Mouse (Mus musculus) heart, postnatal 36 days (tissue): ENCODE measurements at regions not wholly inside any gene's neighbourhood (a gene's known extent, or its start where the extent isn't known, plus 50 kb on each side); places are given as distances from the start of the nearest gene placed in this dataset.

Experiments
- DNase-seq, 2 experiments: peaks; one replicate each; pipeline ENCODE4 v3.0.0; 2021 to 2022
- intact Hi-C: fragments of 180-260 bp; cut with DNase I; formaldehyde crosslinking; loops from one replicate; pipeline ENCODE4 v1.15.1; 2025

DNA sequence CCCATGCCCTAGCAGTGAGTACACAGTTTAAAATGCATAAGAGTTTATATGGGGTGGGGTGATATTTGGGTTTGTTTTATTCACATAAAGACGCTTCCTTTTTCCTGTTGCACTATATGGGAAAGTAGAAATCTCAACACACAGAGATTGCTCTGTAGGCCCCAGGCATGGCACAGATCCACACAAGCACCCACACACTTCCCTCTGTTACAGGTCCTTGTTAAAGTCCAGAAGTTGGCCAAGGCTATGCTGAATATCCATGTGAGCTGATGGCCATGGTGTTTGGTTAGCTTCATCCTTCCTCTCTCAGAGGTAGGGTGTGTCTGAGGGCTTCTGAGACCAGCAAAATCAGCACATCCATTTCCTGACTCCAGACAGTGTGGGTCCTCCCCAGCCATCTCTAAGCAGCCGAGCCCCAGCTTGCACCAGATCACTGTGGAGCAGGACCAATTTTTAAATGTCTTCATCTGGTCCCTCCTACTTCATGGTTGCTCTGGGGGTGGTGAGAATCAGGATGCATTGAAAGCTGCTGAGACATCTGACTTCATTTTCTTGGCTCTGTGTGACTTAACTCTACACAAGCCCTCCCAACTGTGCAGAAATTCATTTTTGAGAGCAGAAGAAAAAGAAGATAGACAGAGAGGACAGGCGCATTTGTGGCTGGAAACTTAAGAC, 360.3 kb upstream of the Nr3c2 start:
- intact Hi-C loops, result no loop called here
- no peak for DNase-seq

- no peak for DNase-seq
- intact Hi-C loops, result no loop called here
These were observed 359.6 kb upstream of the Nr3c2 start for GRCm38 (mm10) chr8:76539638-76540037.

DNA sequence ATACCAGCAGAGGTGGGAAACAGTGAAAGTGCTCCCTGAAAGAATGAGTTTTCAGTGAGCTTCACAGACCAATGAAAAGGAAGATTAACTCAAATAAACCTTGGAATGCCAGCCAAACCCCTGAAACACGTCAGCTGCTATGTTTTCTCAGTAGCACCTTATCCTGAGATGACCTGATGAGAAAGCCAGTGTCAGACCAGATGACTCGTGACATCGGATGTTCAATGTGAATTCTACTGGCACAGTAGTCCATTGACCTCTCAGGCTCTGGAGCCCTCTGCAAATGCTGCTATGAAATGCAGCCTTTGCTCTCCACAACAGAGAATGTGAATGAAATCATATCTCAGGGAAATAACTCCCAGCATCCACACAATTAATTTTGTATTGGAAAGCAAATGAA, 358.6 kb upstream of the Nr3c2 start:
- intact Hi-C loops, result no loop called here
- no peak for DNase-seq

GRCm38 (mm10) chr8:76551681-76552080, 347.6 kb upstream of the Nr3c2 start:
- intact Hi-C loops, result no loop called here
- DNase-seq, result no peak

- no peak for DNase-seq
- intact Hi-C loops, result no loop called here
These were observed 297.7 kb upstream of the Nr3c2 start for GRCm38 (mm10) chr8:76601566-76601965.

- intact Hi-C loops, result no loop called here
- no peak for DNase-seq
These were observed 280.5 kb upstream of the Nr3c2 start for GRCm38 (mm10) chr8:76618721-76619120.

DNA sequence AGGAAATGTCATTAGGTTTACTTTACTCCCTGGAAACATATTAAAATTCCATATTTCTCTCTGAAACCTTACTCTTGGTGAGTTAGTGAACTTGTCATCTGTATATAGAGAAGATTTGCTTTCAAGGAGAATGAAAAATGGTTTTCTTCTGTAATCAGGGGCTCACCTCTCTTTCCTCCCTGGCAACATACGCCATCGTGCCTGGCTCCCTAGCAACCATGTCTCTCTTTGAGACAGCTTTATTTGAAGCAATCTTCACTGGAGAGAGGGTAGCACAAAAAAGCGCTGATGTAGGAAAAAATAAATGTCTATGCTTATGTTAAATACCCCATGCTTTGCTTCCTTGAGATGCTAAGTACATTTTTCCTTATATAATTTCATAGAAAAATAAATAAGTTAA, 278.4 kb upstream of the Nr3c2 start:
- intact Hi-C loops, result no loop called here
- no peak for DNase-seq

DNA sequence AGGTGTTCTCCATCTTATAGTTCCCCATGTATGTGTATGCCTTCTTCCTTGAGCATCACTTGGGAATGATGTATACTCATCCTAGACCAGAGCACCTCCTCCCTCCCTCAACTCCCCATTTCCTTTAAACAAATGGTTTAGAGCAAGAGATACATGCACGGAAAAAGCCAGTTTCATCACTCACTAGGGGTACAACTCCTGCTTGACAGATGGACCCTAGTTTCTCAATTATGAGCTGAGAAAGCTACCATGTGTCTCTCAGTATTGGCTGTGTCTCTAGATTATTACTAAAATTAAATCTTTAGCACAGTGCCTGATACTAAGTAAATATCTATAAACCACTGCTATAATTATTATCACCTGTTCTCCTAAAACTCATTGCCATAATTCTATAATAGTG, 266.2 kb upstream of the Nr3c2 start:
- intact Hi-C loops, result no loop called here
- DNase-seq, result no peak
